Mouse (Mus musculus) fibroblast of lung, adult 2 months (primary cell): Measurements from ENCODE around the gene Txnrd2.
A peak's percentile ranks its signal among the peaks of the same experiment; 100 is the strongest.

Source experiments
- DNase-seq: peaks from one replicate; pipeline ENCODE4 v3.0.0-alpha.2; 2011; ENCODE audit warnings: low read depth

The Txnrd2 gene

DNA sequence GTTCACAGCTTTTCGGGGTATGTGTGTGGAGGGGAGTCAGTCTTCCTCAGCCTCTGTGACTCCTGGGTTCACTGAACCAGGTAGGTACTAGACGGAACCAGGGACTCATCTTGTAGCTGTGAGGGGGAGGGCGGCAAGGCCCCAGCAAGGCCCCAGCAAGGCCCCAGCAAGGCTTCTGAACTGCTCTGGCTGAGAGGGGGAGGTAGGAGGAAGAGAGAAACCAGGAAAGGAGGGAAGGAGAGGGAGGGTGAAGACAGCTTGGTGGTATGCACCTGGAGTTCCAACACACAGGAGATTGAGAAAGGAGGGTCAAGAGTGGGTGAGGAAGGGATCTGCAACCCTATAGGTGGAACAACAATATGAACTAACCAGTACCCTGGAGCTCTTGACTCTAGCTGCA is 9.3 kb upstream of the Txnrd2 start:
- DNase-seq = no peak

DNA sequence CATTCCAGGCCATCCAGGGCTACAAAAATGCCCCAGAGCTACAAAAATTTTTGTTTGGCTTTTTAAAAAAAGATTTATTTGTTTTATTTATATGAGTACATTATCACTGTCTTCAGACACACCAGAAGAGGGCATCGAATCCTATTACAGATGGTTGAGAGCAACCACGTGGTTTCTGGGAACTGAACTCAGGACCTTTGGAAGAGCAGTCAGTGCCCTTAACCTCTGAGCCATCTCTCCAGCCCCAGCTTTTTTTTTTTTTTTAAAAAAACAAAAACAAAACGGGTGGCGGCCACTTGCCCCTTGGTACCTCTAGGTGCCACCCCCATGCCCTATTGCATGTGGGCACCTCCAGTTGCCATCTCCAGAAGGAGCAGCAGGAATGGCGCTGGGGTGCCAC is 8.7 kb upstream of the Txnrd2 start:
- no peak for DNase-seq

DNA sequence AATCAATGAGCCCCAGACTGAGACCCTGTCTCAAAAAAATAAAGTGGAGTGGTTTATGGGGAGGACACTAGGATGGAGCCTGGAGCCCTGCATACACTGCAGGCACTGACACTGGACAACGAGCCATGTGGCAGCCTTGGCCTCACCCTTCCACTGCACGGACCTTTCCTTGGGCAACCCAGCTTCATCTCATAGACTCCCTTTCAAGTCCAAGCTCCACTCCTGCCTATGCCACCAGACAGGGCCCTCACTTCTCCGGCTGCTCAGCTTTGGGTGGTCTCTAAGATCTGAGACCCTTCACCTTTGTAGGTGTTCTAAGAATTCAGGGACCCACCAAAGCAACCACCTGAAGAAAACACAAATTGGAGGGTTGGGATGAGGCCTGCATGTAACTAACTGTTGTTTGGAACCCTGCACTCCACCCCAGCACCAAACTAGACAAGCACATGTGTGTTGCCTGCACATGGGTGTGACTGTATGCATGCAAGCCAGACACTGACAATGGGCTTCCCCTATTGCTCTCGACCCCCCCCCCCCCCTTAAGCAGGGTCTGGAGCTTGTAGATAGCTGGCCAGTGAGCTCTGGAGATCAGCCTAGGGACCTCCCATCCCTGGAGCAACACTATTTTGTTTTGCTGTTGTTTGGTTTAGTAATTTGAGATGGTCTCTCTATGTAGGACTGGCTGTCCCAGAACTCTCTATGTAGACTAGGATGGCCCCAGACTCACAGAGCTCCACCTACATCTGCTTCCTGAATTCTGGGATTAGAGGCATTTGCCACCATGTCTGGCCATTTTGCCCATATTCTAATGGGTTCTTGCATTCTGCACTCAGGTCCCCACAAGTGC is 7.2 kb upstream of the Txnrd2 start:
- no peak for DNase-seq

DNA sequence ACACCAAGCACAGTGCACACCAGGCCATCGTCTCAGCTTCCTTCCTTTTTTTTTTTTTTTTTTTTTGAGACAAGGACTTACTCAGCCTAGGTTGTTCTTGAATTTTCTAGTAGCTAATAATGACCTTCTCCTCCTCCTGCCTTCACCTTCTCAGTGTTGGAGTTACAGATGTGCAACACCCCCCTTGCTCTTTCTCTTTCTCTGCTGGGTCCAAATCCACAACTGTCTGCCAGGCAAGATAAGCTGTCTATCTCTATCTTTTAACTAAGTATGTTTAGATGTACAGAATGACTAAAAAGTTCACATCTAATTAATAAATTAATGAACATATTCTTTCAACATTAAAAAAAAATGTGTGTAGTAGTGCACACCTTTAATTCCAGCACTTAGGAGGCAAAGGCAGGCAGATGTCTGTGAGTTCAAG is 6.6 kb upstream of the Txnrd2 start:
- no peak for DNase-seq

DNA sequence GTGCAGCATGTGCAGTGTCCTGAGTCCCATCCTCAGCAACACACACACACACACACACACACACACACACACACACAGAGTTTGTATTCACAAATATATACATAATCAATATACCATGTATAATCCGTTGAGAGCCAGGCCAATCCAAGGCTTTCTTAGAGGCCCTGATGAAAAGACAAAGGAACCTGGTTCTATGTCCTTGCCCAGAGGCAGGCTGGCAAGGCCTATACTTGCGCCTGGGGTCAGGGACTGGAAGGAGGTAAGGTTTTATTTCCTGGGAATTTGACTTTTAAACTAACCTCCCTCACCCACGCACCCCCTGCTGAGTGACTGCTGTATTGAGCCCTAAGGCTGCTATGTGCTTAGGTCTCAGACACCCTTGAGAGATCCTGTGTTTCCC is 5.6 kb upstream of the Txnrd2 start:
- no peak for DNase-seq

DNA sequence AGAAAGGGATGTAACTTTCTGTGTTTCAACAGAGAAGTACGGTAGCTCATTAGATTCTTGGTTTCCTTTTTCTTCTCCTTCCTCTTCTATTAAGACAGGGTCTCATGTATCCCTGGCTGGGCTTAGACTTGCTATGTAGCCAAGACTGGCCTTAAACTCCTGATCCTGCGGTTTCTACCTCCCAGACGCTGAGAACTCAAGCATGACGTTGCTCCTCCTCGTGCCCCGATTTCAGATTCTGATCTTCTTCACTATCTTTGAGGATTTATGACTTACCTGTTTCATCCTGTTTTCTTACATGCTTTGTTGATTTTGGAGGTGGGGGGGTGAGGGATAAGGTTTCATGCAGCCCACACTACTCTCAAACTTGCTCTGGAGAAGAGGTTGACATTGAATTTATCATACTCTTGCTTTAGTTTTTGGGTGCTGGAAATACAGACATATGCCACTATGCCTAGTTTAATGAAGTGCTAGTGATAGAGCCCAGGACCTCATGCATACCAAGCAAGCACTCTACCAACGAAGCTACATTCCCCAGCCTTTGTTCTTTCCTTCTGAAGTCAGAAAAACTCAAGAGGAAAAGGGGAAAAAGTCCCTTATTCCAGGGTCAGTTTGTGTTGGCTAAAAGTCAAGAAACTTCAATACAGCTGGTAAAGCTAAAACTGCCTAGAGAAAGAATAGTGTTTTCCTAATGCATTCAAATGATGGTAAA is 2.8 kb upstream of the Txnrd2 start:
- DNase-seq = no peak

DNA sequence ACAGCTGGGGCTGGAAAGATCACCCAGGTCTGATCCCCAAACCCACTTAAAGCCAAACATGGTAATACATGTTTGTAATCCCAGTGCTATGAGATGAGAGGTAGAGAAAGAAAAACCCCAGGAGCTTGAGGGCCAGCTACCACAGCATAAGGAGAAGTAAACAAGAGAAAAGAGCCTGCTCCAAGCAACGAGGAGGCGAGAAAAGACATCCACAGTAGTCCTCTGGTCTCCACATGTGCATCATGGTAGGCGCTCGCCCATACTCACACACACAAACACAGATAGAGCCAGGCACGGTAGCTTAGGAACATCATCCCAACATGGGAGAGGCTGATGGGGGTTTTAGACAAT is 2.3 kb upstream of the Txnrd2 start:
- DNase-seq = no peak

DNA sequence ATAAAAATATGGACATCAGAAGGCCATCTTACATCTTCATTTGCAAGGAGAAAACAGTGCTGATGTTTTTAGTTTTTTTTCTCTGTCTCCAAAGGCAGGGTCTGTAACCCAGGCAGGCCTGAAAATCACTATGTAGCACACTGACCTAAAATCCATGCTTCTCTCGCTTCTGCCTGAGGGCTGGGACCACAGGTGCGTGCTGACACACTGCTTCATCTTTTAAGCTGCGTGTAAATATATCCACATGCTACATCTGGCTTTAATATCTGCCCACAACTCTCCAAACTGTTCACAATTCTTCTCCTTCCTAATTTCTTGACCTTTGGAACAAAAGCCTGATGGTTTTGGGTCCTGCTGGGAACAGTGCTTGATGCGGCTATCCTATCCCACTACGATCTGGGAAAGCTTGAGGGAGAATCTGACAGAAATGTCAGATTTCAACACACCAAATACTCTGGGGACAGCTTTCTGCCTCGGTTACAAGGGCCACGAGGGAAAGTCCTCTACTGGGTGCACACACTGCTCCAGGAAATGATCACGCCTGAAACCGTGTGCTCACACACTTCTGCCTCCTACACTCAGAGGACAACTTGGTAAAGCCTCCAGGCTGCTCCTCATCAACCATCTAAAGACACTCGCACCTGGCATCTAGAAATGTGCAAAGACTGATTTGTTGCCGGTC is 1.7 kb upstream of the Txnrd2 start:
- no peak for DNase-seq

DNA sequence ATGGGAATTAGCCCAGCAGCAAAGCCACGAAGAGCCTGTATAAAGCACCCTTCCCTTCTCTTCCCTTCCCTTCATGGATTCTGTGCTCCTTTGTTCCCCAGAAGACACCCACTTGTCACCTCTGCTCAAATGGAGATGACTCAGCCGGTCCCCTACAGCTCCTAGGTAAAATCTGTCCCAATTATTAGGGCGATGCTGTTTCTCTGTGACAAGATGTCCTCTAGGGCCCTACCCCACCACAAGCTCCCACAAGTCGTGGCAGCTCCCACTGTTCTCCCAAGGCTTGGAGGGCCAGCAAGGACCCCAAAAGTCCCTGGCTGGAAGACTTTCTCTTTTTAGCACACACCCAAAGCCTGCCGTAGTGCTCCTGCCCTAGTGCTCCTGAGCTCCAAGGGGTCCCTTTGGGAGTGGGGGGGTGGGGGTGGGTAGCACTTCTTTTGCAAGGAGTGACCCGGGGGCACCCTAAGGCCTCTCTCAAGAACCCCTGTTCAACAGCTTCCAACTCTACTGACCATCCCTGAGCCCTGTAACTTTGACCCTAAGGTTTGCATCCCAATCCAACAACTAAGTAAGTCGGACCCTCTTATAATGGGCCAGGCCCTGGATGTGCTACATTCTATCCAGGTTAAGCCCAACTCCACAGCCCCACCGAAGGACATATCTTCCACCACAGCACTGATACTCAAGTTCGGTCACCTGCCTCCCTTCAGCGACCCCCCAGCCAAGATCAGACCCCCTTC is 539 bp upstream of the Txnrd2 start:
- DNase-seq = no peak

DNA sequence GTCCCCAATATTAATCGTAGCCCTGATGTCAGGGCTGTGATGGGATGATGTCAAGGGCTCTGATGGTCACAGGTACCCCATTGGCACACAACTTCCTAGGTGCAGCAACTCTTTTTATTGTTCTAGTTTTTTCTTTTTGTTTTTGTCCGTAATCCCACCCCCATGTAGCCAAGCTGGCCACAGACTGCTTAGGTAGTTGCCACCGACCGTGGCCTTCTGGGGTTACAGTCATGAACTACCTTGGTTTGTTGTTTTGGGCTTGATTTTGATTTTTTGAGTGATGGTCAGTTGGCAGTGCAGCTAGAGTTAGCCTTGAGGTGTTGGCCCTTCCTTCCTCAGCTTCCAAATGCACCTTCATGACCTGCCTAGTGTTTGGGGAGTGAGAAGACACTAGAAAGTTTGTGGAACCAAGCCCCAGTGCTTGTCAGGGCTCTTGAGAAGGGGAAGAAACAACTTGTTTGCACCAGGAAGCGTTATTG is 657 bp downstream of the Txnrd2 start, which contains the start of gene Comt:
Comt (minus strand) TSS at position 51 of the 479 bp plus-strand sequence.
- DNase-seq = no peak

DNA sequence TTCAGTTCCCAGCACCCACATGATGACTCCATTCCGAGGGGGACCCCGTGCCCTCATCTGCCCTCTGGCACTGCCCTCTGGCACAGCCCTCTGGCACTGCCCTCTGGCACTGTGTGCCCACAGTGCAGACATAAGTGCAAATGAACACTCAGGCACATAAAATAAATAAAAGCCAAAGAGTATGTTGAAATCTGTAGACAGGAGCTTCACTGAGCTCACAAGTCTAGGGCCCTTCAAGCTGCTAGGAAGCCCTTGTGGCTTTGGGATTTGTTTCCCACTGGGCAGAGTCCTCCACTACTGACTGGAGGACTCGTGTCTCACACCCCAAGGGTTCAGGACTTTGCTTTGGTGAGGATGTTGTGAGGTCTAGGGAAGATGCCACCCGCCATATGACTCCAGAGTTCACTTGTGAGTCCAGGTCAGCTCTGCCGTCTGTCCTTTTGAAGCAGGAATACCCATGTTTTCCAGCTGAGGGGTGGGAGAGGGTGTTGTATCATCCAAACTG is 1.9 kb downstream of the Txnrd2 start:
- no peak for DNase-seq

DNA sequence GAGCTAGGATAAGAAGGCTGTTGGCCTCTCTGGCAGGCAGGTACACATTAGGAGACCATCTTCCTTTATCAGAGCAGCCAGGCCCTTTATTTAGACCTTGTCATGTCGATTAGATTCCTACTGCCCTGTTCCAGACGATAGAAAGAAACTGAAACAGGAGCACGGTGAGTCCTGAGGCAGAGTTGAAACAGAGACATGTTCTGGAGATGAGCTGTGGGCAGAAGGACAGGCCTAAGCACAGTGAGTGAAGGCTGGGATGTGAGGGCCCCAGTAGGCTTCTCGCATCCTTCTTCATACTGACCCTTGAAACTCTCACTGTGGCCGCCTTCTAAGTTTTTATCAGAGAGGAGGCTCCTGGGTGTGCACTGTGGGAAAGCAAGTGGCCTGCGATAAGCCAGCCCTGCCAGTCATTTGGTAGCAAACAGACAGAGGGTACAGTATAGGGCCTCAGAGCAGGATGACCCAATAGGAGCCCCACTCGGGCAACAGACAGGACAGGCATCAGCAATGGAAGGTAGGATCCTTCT is 2.4 kb downstream of the Txnrd2 start:
- no peak for DNase-seq

DNA sequence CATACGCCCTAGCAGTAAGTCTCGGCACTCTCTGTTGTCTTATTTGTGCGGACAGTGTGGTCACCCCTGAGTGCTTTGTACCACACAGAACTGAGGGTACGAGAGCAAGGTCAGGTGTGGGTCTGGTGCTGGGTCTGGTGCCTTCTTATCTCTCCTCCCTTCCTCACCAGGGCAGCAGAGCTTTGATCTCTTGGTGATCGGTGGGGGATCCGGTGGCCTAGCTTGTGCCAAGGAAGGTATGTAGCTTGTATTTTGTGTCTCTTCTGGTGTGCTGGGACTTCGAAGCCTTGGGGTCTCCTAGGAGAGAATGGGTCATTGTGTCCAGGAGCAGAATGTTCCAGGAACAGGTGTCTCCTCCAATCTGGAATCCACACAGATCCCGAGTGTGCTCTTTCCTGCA is 3.5 kb downstream of the Txnrd2 start:
- DNase-seq = no peak

DNA sequence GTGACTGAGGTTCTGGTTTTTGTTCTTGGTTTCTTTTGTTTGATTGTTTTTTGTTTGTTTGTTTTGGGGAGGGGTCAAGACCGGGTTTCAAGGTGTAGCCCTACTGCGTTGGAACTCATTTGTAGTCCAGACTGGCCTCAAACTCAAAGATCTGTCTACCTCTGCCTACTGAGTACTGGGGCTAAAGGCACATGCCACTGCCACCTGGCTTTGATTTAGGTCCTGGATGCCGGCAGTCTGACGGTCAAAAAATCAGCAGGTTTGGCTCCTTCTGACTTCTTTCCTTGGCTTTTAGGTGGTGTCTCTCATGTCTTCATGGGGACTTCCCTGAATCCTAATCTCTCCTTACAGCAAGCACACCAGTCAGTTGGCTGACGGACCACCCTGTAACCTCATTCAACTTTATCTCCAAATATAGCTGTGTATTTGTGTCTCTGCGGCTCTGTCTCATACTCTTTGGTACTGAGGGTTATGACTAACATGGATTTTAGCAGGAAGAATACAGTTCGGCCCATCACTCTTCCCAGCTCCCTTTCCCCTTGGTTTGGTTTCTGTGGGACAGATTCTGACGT is 4.5 kb downstream of the Txnrd2 start:
- no peak for DNase-seq

DNA sequence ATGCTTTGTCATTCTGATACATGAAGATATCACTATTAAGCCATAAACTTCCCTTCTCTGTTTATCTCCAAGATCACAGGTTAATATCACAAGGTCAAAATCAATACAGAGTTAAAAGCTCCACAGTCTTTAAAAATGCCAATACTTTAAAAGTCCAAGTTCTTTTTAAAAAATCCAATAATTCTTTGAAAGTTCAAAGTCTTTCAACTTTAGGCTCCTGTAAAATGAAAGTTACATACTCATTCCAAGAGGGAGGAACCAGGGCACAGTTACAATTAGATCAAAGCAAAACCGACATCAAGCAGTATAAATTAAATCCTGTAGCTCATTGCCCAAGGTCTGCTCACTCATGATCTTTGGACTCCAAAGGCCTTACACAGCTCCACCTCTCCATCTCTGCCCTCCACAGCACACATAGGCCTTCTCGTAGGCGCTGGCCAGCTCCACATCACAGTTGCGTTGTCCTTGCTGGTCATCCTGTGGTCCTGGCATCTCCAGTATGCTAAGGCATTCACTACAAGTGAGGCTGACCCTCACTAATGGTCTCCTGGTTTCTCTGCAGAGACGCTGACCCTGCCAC is 7.2 kb downstream of the Txnrd2 start:
- DNase-seq = no peak

DNA sequence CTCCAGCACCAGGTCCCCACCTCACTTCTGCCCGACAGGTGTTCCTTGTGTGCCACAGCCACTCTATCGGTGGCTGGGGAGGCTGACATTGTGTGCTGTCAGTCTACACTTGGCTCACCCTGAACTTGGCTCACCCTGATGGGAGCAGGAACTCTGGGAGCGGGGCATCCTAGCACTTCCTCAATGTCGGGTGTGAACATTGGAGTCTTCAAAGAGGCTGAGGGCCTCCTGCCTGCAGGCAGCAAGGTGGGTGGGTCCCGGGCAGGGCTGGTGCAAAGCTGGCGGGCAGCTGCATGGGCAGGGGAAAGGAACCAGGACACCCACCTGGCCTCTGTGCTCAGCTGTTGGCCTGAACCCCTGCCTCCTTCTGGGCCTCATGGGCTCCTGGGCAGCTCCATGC is 9.9 kb downstream of the Txnrd2 start:
- no peak for DNase-seq

DNA sequence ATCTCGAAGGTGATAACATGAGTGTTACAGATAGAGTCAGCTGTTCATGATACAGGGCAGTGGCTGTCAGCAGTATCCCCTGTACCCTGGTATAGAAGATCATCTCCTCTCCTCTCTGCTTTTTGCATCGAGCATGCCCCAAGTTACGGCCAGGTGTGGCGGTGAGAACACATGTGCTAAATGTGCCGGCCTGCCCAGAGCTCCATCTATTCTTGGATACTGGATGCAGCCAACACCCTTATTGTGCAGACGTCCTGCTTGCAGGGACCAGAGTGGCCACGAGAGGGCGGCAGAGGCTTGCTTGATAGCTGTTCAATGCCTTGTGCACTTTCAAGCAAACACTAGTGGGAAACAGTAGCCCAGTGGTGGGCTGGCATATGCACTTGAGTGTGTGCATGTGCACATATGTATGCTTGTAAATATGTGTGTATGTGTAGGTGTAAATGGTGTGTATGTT is 17.2 kb downstream of the Txnrd2 start:
- peak; percentile 67 for DNase-seq

DNA sequence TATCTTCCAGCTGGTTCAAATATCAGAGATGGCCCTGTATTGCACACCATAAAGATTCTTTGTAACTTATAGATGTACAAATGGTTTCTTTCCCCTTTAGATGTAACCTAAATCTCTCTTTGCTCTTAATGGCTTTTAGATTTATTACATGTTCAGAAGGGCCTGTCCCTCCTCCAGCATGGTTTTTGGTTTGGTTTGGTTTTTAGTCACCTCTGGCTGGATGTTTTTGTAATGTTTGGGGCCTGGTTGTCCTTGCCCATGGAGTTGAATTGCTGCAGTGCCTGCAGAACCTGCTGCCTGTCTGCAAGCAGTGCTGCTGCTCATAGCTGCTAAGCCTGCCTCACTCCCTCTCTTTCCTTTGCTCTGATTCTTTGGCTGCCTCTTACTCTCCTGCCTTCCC is 21.1 kb downstream of the Txnrd2 start:
- no peak for DNase-seq

DNA sequence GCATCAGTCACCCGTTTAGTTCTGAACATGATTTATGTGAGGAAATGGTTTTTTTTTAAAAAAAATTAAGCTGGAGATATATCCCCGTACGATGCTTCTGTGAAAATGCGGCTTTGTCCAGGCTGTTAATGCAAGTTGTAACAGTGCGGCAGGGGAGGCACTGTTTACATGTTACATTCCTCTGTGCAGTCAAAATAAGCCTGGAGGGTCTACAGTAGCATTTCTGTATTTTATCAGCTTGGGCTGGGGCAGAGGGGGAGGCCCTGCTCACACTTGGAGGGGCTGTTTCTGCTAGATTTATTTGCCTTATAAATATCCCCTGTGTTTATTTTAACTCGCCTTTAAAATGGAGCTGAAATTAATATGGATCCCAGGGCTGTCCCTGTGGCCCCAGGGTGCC is 21.9 kb downstream of the Txnrd2 start:
- no peak for DNase-seq

DNA sequence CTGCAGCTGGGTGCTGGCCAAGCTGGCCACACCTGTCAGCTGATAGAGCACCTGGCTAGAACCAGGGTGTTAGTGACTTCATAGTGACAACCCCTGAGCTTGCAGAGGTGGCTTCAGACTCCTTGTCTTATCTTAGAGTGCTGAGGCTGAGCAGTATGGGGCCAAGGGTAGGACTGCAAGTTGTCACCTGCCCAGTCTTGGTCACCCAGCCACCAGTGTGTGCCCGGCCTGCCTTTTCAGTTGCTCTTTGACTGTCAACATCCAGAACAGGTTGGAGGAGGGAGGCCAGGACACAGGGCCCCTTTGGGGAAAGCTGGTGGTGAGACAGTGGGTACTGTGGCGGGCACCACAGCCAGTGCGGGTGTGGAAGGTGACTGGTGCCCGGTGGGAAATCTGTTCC is 22.8 kb downstream of the Txnrd2 start:
- DNase-seq = no peak
